Mouse (Mus musculus) limb, embryonic 12.5 days (tissue): ENCODE data around the gene Cnot2. TPM values are rescaled to one million over a fixed set of nuclear protein-coding genes. Genes with fewer than 3 reads are reported as not detected.

Experiments used
- ATAC-seq: fragments of 200-750 bp; cut with Nextera tagmentation; 2 replicates; pipeline ENCODE4 v1.8.0; 2017; ENCODE audit warnings: low read depth, moderate TSS enrichment; ENCODE audit not compliant: insufficient number of reproducible peaks, insufficient read depth, low FRiP score, low TSS enrichment
- H3K27ac ChIP-seq: fragments of 300-500 bp; sonication (generic); 2 replicates; pipeline ENCODE4 v1.5.1; 2016; ENCODE audit warnings: mild to moderate bottlenecking, moderate library complexity
- H3K27me3 ChIP-seq: fragments of 300-500 bp; sonication (generic); 2 replicates; pipeline ENCODE4 v1.6.1; 2016; ENCODE audit warnings: mild to moderate bottlenecking, moderate library complexity
- H3K36me3 ChIP-seq: fragments of 300-500 bp; sonication (generic); 2 replicates; pipeline ENCODE4 v1.6.1; 2016; ENCODE audit warnings: mild to moderate bottlenecking, moderate library complexity
- H3K4me1 ChIP-seq: fragments of 300-500 bp; sonication (generic); replicated peaks from 2 replicates; pipeline ENCODE4 v1.6.1; 2016
- H3K4me2 ChIP-seq: fragments of 300-500 bp; sonication (generic); 2 replicates; pipeline ENCODE4 v1.6.1; 2016; ENCODE audit warnings: mild to moderate bottlenecking, moderate library complexity
- H3K4me3 ChIP-seq: fragments of 300-500 bp; sonication (generic); replicated peaks from 2 replicates; pipeline ENCODE4 v1.5.1; 2016; ENCODE audit warnings: mild to moderate bottlenecking
- H3K9ac ChIP-seq: fragments of 300-500 bp; sonication (generic); replicated peaks from 2 replicates; pipeline ENCODE4 v1.6.1; 2016; ENCODE audit warnings: mild to moderate bottlenecking, moderate library complexity
- H3K9me3 ChIP-seq: fragments of 300-500 bp; sonication (generic); 2 replicates; pipeline ENCODE4 v1.6.1; 2016; ENCODE audit warnings: mild to moderate bottlenecking, moderate library complexity
- WGBS: fragments of 180-500 bp; shearing (Covaris S2); methylation state at CpG from one replicate; pipeline ENCODE4 v1.1.7; 2016; 5-methylcytosine and 5-hydroxymethylcytosine counted together
- polyA plus RNA-seq: library from polyadenylated mRNA; unstranded; fragments of >200 nt; fragmentation: Nextera tagmentation; extraction: Ambion mirVana; gene quantifications from 2 replicates; pipeline ENCODE4 v1.2.1, GENCODE M21; 2016

Cnot2 gene
- polyA plus RNA-seq, 1 experiment from 2014 or later, result 150 TPM

DNA sequence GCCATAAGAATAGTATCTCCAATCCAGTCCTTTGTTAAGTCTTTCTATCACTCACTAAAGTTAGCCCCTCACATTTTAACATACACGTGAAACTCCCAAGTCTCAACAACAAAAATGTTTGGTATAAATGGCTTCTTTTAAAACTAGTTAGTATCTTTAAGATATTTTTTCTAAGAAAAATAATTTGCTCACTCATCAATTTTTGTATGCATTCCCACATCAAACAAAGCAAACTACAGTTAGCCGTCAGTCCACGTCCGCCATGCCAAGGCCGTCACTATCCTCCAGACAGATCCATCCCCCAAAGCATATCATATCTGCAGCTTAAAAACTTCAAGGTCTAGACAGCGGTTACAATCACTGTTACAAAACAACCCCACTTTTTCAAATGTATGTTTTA lies 65.7 kb downstream of the Cnot2 start:
- Histone ChIP-seq H3K4me2 (no peak overlapping the region), H3K9me3 (no peaks in the 10 kb centered on the region), H3K9ac (no peak overlapping the region), H3K36me3 (peaks cover 8% of the 10 kb centered on the region; the same call in 1 of the 2 replicates), H3K4me1 (no peaks in the 10 kb centered on the region), H3K27ac (no peak overlapping the region), H3K27me3 (no peaks in the 10 kb centered on the region), H3K4me3 (no peak overlapping the region)
- WGBS, result 91% methylated on average over 6 of the region's 6 CpGs
- ATAC-seq, result no peak

DNA sequence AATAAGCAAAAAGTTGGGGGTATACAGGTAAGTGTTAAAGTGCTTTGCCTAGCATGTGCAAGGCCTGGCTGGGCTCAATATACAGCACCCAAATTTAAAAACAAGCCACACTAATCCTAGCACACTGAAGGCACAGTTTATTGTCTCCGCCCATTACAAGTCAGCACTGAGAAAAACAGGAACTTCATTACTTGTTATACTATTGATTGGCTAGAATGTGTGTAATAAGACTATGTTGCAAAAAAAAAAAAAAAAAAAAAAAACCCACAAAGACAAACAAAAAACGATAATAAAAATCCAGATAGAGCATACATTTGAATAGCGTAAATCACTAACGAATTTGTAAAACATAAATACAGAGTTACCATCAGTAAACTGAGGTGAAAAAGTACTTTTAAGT lies 66.2 kb downstream of the Cnot2 start:
- Histone ChIP-seq H3K4me1 (no peaks in the 10 kb centered on the region), H3K27me3 (no peaks in the 10 kb centered on the region), H3K9me3 (no peaks in the 10 kb centered on the region), H3K4me3 (no peak overlapping the region), H3K36me3 (peaks cover 8% of the 10 kb centered on the region; the same call in 1 of the 2 replicates), H3K4me2 (no peak overlapping the region), H3K9ac (no peak overlapping the region), H3K27ac (no peak overlapping the region)
- no peak for ATAC-seq
- 89% methylated on average over 4 of the region's 4 CpGs for WGBS

DNA sequence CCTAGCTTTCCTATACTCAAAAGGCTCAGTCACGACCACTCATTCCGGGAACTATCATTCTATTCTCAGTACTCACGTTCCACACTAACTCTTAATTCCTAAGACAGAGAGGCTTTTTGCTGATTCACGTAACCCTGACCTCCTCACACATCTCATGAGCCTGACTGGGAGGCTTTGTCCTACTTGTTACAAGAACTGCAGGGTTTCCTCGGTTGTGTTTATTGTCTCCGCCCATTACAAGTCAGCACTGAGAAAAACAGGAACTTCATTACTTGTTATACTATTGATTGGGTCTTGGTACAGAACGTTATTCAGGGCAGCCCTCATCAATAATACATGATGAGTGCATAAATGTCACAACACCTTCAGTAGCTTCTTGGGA lies 68.1 kb downstream of the Cnot2 start:
- H3K27me3 ChIP-seq, result no peaks in the 10 kb centered on the region
- no peaks in the 10 kb centered on the region for H3K9me3 ChIP-seq
- H3K4me1 ChIP-seq, result no peaks in the 10 kb centered on the region
- H3K9ac ChIP-seq, result no peak overlapping the region
- H3K4me2 ChIP-seq, result no peak overlapping the region
- H3K36me3 ChIP-seq, result peaks cover 8% of the 10 kb centered on the region; the same call in 1 of the 2 replicates
- ATAC-seq, result no peak
- no peak overlapping the region for H3K4me3 ChIP-seq
- 76% methylated on average over 7 of the region's 7 CpGs for WGBS
- H3K27ac ChIP-seq, result no peak overlapping the region

DNA sequence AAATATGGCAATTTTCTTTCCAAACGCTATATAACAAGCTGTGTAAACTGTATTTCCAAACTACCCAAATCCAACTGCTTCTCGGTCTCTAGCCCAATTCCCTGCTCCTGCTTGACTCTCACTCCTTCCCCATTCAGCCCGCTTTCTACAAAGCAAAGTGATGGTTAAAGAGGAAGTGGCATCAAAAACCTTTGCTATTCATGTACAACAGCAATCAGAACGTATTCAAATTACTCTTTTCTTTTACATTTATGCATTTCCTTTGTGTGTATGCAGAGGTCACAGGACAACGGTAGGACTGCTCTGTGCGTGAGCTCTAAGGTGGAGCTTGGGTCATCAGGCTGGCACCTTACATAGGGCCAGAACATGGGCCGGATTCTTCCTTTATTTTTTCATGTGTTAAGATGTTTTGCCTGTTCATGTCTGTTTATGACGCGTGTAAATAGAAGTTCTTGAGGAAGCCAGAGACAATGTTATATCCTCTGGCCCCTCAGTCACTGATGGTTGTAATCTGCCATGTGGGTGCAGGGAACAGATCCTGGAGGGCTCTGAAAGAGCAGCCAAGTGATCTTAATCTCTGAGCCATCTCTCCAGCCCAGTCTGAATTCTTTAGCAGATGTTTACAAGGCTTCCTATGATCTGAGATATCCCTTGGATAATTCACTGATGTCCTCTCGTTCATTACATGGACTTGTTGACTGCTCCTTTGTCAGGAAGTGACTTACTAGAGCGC lies 68.6 kb downstream of the Cnot2 start:
- no peak for ATAC-seq
- WGBS, result 92% methylated on average over 11 of the region's 11 CpGs

DNA sequence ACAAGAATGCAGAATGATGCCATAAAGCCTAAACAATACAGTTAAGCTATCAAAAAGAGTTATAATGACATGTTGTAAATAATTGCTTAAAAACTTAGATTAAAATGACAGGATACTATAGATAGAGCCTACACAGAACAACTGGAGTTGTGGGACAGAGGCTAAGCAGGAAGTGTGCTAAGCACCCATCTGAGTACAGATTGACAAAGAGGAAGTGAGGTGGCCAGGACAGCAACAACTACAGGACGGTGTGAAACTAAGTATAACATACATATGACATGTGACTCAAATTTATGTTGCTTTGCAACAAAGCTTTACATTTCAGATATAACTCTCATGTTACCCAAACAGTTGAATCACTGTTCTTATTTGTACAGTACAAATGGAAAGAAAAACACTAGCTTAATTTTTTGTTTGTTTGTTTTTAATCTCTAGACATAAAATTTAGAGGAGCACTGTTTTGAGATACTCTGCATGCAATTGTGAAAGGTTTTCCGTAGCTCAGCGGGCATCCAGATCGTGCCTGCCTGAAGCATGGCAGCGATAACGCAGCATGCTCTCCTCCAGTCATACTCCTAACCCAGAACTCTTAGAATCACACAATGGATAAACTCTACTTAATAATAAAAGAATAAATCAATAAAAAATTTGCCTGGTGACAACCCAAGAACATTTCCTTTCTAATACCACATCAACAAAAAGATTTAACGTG lies 75.9 kb downstream of the Cnot2 start:
- Histone ChIP-seq H3K27ac (no peak overlapping the region), H3K27me3 (no peaks in the 10 kb centered on the region), H3K36me3 (peaks cover 13% of the 10 kb centered on the region), H3K4me3 (no peak overlapping the region), H3K9me3 (no peaks in the 10 kb centered on the region), H3K4me1 (no peaks in the 10 kb centered on the region), H3K4me2 (no peak overlapping the region), H3K9ac (no peak overlapping the region)
- no peak for ATAC-seq
- 93% methylated on average over 7 of the region's 7 CpGs for WGBS

More for the DNA sequence above, 68.6 kb downstream of the Cnot2 start:
- peaks cover 8% of the 10 kb centered on the region; the same call in 1 of the 2 replicates for H3K36me3 ChIP-seq
- H3K27ac ChIP-seq, result no peak overlapping the region
- no peaks in the 10 kb centered on the region for H3K27me3 ChIP-seq
- H3K9ac ChIP-seq, result no peak overlapping the region
- no peaks in the 10 kb centered on the region for H3K9me3 ChIP-seq
- no peak overlapping the region for H3K4me2 ChIP-seq
- no peak overlapping the region for H3K4me3 ChIP-seq
- no peaks in the 10 kb centered on the region for H3K4me1 ChIP-seq

DNA sequence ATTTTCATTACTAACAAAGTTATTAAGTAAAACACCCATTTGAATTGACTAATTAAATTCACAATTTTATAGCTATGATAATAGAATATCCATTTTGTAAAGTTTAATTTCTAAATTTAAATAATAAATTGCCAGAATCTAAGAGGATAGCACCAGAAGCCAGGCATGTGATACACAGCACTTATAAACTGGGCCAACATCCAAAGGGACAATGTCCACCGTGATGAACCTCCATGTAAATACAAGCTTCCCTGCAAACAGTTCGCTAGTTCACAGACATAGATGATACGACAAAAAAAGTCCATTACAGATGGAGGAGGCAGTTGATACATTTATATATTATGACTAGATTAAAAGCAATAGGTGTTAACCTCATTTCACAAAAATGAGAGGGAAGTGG lies 88.5 kb downstream of the Cnot2 start:
- no peak overlapping the region for H3K4me3 ChIP-seq
- ATAC-seq, result no peak
- H3K27ac ChIP-seq, result no peak overlapping the region
- H3K4me1 ChIP-seq, result no peaks in the 10 kb centered on the region
- WGBS, result 97% methylated on average over 3 of the region's 3 CpGs
- no peak overlapping the region for H3K4me2 ChIP-seq
- H3K9me3 ChIP-seq, result no peaks in the 10 kb centered on the region
- H3K9ac ChIP-seq, result no peak overlapping the region
- peaks cover 69% of the 10 kb centered on the region for H3K36me3 ChIP-seq
- H3K27me3 ChIP-seq, result no peaks in the 10 kb centered on the region

DNA sequence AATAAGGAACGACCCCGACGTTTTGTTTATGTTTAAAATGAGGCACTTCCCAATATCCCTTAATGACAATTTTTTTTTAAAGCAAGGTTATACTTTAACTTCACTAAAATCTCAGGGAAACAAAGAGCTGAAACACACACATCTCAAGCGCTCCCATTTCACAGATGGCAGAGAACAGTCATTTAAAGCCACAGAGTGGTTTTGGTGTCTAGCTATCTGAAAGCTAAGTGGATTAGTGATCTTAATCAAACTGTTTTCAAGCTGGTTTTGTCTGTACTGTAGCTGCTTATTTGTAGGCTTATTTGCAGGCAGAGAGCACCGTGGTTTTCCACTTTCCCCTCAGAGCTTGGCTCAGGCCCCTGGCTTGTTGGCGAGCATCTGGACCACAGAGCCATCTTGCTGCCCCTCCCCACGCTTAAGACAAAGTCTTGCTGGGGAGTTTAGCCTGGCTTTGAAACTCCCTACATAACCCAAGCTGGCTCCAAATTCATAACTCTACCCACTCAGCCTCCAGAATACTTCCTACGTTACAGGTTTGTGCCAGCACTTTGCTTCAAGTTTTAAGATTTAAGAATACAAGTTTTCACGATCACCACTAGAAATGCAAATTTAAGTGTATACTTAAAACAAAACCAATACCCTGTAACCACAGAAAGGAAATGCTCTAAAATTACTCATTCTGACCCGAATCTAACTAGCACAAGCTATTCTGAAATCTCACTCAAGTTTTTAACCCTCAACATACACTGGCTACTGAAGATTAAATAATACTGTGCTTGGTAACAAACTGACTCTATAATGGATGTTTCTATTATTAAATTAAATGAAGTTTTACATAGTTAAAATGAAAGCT lies 94.2 kb downstream of the Cnot2 start:
- Histone ChIP-seq H3K27me3 (no peaks in the 10 kb centered on the region), H3K36me3 (peaks cover 61% of the 10 kb centered on the region)
- 91% methylated on average over 10 of the region's 10 CpGs for WGBS

DNA sequence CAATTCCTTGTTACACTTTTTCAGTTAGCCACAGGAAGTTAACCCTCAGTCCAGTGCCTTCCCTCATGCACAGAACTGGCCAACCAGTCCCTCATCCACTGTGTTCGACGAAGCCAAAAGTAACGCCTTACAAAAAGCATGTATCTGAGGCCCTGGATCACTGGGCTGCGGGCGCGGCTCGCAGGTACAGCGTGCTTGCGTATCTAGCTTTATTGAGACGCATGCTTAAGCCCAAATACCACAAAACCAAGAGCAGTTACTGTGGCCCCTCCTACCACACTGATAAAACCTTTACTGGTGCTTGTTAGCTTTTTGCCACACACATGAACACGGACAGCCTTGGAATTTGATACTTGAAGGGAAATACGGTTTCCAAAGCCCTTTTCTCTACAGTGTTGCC lies 99.4 kb downstream of the Cnot2 start:
- H3K36me3 ChIP-seq, result peaks cover 41% of the 10 kb centered on the region

More for the DNA sequence above, 94.2 kb downstream of the Cnot2 start:
- no peak overlapping the region for H3K27ac ChIP-seq
- H3K4me2 ChIP-seq, result no peak overlapping the region
- no peak for ATAC-seq
- no peak overlapping the region for H3K4me3 ChIP-seq
- H3K4me1 ChIP-seq, result no peaks in the 10 kb centered on the region
- no peaks in the 10 kb centered on the region for H3K9me3 ChIP-seq
- no peak overlapping the region for H3K9ac ChIP-seq

DNA sequence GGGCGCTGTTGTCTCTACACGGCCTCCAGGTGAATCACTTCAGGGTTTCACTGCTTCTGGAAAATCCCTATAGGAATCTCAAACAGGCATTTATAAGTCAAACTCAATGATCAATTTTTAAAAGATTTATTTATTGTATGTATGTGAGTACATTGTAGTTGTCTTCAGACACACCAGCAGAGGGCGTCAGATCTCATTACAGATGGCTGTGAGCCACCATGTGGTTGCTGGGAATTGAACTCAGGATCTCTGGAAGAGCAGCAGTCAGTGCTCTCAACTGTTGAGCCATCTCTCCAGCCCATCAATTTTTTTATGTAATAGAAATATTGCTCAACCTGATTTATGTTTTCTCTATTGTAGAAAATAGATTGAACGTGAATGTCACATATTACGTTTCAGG lies 100.3 kb downstream of the Cnot2 start:
- no peak overlapping the region for H3K9ac ChIP-seq
- H3K4me1 ChIP-seq, result no peaks in the 10 kb centered on the region
- no peak overlapping the region for H3K27ac ChIP-seq
- H3K4me2 ChIP-seq, result no peak overlapping the region
- no peak overlapping the region for H3K4me3 ChIP-seq
- no peaks in the 10 kb centered on the region; the same call in 1 of the 2 replicates for H3K9me3 ChIP-seq
- peaks cover 35% of the 10 kb centered on the region for H3K36me3 ChIP-seq
- no peak for ATAC-seq
- no peaks in the 10 kb centered on the region for H3K27me3 ChIP-seq
- WGBS, result 87% methylated on average over 5 of the region's 5 CpGs

More for the DNA sequence above, 99.4 kb downstream of the Cnot2 start:
- Histone ChIP-seq H3K9ac (no peak overlapping the region), H3K9me3 (no peaks in the 10 kb centered on the region; the same call in 1 of the 2 replicates), H3K27me3 (no peaks in the 10 kb centered on the region), H3K4me3 (no peak overlapping the region), H3K4me2 (no peak overlapping the region), H3K27ac (no peak overlapping the region), H3K4me1 (no peaks in the 10 kb centered on the region)
- 83% methylated on average over 12 of the region's 12 CpGs for WGBS
- ATAC-seq, result no peak

DNA sequence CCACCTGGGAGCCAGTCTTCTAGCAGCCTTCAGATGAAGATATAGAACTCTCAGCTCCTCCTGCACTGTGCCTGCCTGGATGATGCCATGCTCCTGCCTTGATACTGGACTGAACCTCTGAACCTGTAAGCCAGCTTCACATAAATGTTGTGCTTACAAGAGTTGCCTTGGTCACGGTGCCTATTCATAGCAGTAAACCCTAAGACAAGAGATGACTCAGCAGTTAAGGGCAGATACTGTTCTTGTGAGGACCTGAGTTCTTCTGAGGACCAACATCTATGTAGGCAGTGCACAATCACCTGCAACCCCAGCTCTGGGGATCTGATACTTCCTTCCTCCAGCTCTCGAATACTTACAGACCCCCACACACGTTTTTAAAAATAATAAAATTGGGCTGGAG lies 104.8 kb downstream of the Cnot2 start:
- H3K4me2 ChIP-seq, result no peak overlapping the region
- no peak overlapping the region for H3K9ac ChIP-seq
- no peak overlapping the region for H3K27ac ChIP-seq
- no peaks in the 10 kb centered on the region for H3K27me3 ChIP-seq
- WGBS, result 95% methylated on average over 3 of the region's 3 CpGs
- no peaks in the 10 kb centered on the region; the same call in 1 of the 2 replicates for H3K9me3 ChIP-seq
- H3K4me1 ChIP-seq, result peaks cover 16% of the 10 kb centered on the region; the same call in 1 of the 2 replicates
- ATAC-seq, result no peak
- H3K36me3 ChIP-seq, result no peaks in the 10 kb centered on the region; the same call in 1 of the 2 replicates
- no peak overlapping the region for H3K4me3 ChIP-seq

DNA sequence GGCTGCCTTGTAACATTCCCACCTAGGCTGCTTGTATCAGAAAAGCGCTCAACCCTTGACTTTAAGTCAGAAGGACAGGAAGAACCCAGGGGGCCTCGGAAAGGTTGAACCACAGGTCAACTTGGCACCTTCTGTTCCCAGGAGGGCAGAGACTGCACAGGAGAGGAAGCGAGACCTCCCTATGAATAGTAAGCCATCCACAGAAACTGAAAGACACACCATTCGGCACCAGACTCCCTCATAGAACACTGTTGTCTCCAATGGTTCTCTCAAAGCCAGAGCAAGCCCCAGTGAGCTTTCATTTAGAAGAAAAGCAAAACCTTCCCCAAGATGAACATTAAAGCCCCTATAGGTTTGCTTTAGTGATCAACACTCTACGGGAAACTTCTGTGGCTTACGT lies 105.6 kb downstream of the Cnot2 start:
- Histone ChIP-seq H3K9me3 (no peaks in the 10 kb centered on the region; the same call in 1 of the 2 replicates), H3K27ac (no peak overlapping the region), H3K4me1 (peaks cover 20% of the 10 kb centered on the region; the same call in 1 of the 2 replicates), H3K9ac (no peak overlapping the region), H3K4me2 (0 out of 2 replicates have a peak overlapping the region, but pooled peaks have one; percentile 86), H3K27me3 (no peaks in the 10 kb centered on the region), H3K4me3 (no peak overlapping the region), H3K36me3 (no peaks in the 10 kb centered on the region; the same call in 1 of the 2 replicates)
- WGBS, result 67% methylated on average over 6 of the region's 6 CpGs
- ATAC-seq, result no peak
